Mouse (Mus musculus): Measurements from ENCODE around the gene Emilin2. TPM values are rescaled to one million over a fixed set of nuclear protein-coding genes. Genes with fewer than 3 reads are reported as not detected.

The Emilin2 gene
- polyA plus RNA-seq, 1 experiment, result 10.9 TPM

- Histone ChIP-seq H3K4me1 (ENCODE audit: control insufficient read depth, insufficient read depth, low read length) (no peaks in the 10 kb centered on the region), H3K36me3 (ENCODE audit: control insufficient read depth, insufficient read depth, low read length) (no peaks in the 10 kb centered on the region; the same call in 1 of the 2 replicates), H3K4me3 (ENCODE audit: control insufficient read depth, low read depth, low read length) (no peak overlapping the region), H3K27ac (ENCODE audit: control insufficient read depth, insufficient read depth, low read depth, low read length) (no peak overlapping the region), H3K27me3 (ENCODE audit: control insufficient read depth, insufficient read depth, low read length) (no peaks in the 10 kb centered on the region)
- no peak for TF ChIP-seq CTCF (IDR thresholded peaks at IDR 0.05; ENCODE audit: control insufficient read depth, insufficient read depth, insufficient replicate concordance, low read depth, low read length)
- TF ChIP-seq POLR2A (IDR thresholded peaks at IDR 0.05; ENCODE audit: control insufficient read depth, low read depth, low read length), result no peak
Measured at GRCm38 (mm10) chr17:71204809-71205091, 107.0 kb downstream of the Emilin2 start.

DNA sequence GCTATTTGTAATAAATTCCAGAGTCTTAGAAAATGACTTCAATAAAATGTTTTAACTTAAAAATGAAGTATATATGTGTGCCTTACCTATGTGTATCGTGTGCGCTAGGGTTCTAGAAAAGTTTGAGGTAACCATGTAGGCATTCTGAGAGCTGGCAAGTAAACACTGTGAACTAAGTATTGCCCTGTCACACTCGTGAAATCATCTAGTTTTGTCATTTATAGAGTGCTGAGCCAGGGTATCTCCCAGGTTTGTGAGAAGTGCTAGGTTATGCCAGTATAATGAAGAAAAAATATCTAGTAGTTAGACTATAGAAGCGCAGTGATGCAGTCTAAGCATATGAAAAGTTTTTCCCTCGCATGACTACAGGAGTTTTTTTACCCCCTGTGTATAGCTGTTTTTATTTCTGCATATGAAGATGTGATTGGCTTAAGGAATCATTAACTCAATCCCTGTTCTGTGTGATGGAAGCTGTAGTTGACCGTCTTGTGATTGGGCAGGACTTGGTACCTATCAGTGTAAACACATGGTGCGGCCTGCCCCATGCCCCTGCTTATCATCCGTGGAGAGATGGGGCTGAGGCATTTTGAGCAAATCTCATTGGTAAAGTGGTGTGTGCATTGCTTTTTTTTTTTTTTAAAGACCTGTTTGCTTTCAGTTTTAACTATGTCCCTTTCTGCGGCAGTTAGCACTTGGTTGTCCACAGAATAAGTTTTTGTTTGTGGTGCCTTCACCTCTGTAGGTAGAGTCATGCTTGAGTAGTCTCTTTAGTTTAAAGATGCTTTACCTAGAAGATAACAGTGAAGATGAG is 107.6 kb downstream of the Emilin2 start:
- no peak overlapping the region for H3K27ac ChIP-seq (ENCODE audit: control insufficient read depth, insufficient read depth, low read depth, low read length)
- H3K36me3 ChIP-seq (ENCODE audit: control insufficient read depth, insufficient read depth, low read length), result no peaks in the 10 kb centered on the region; the same call in 1 of the 2 replicates
- no peaks in the 10 kb centered on the region for H3K4me1 ChIP-seq (ENCODE audit: control insufficient read depth, insufficient read depth, low read length)
- H3K27me3 ChIP-seq (ENCODE audit: control insufficient read depth, insufficient read depth, low read length), result no peaks in the 10 kb centered on the region
- no peak for TF ChIP-seq POLR2A (IDR thresholded peaks at IDR 0.05; ENCODE audit: control insufficient read depth, low read depth, low read length)
- no peak for TF ChIP-seq CTCF (IDR thresholded peaks at IDR 0.05; ENCODE audit: control insufficient read depth, insufficient read depth, insufficient replicate concordance, low read depth, low read length)
- no peak overlapping the region for H3K4me3 ChIP-seq (ENCODE audit: control insufficient read depth, low read depth, low read length)

Other genes starting within 250 kb of the Emilin2 start
- 11.2 and 11.8 TPM in 2 replicates for gene Lpin2, start 129.4 kb downstream of the Emilin2 start, polyA plus RNA-seq (2012; rRNA removed)
- 0.07 and 0.11 TPM in 2 replicates for gene Gm4707, start 147.9 kb upstream of the Emilin2 start, polyA plus RNA-seq (2012; rRNA removed)
- gene Smchd1, start 163.4 kb upstream of the Emilin2 start, polyA plus RNA-seq (2012; rRNA removed), result 5.5 and 6.7 TPM in 2 replicates
- gene Ndc80, start 214.9 kb upstream of the Emilin2 start, polyA plus RNA-seq (2012; rRNA removed), result 3.0 and 3.7 TPM in 2 replicates
- 34.3 and 37.7 TPM in 2 replicates for gene Spdya, start 240.1 kb upstream of the Emilin2 start, polyA plus RNA-seq (2012; rRNA removed)

Measured in testis, adult 2 months (tissue).